Mouse (Mus musculus): ENCODE data around the gene Bicral. TPM values are rescaled to one million over a fixed set of nuclear protein-coding genes. Genes with fewer than 3 reads are reported as not detected.

Gene Bicral
- polyA plus RNA-seq, 1 experiment, result 35.9 TPM

- peak within 1 kb of the TSS; percentile 97 for H3K4me3 ChIP-seq (replicated peaks; ENCODE audit: insufficient read depth, low read depth, low read length)
- TF ChIP-seq POLR2A (IDR thresholded peaks at IDR 0.05; ENCODE audit: borderline replicate concordance, insufficient read depth, low read length), result peak; percentile 97
- TF ChIP-seq CTCF (IDR thresholded peaks at IDR 0.05; ENCODE audit: borderline replicate concordance, insufficient read depth, low read depth, low read length), result no peak; the same call in 1 of the 2 replicates
- H3K27ac ChIP-seq (ENCODE audit: insufficient read depth, low read length), result peak within 1 kb of the TSS; percentile 23; the same call in 1 of the 2 replicates
- under 1% methylated on average over 44 of the region's 44 CpGs for WGBS
- H3K27me3 ChIP-seq (ENCODE audit: control insufficient read depth, insufficient read depth, low read length), result no peaks in the 10 kb centered on the region
- no peaks in the 10 kb centered on the region for H3K4me1 ChIP-seq (ENCODE audit: control insufficient read depth, insufficient read depth, low read length)
- DNase-seq, result peak; percentile 92
These were observed 75.7 kb downstream of the Bicral start, which contains the start of gene Rpl7l1 for GRCm38 (mm10) chr17:46782341-46783221. Gene Rpl7l1, minus strand, starts transcription at chr17:46782672.

- no peaks in the 10 kb centered on the region for H3K27me3 ChIP-seq (ENCODE audit: control insufficient read depth, insufficient read depth, low read length)
- peak overlapping the region; percentile 23; the same call in 1 of the 2 replicates for H3K27ac ChIP-seq (ENCODE audit: insufficient read depth, low read length)
- no peaks in the 10 kb centered on the region for H3K4me1 ChIP-seq (ENCODE audit: control insufficient read depth, insufficient read depth, low read length)
- H3K4me3 ChIP-seq (replicated peaks; ENCODE audit: insufficient read depth, low read depth, low read length), result peak overlapping the region; percentile 97
- no peak for DNase-seq
- TF ChIP-seq CTCF (IDR thresholded peaks at IDR 0.05; ENCODE audit: borderline replicate concordance, insufficient read depth, low read depth, low read length), result no peak
- WGBS, result under 1% methylated on average over 11 of the region's 11 CpGs
These were observed 76.4 kb downstream of the Bicral start for GRCm38 (mm10) chr17:46781876-46782275.

- Histone ChIP-seq H3K4me3 (replicated peaks; ENCODE audit: insufficient read depth, low read depth, low read length) (no peak overlapping the region), H3K27me3 (ENCODE audit: control insufficient read depth, insufficient read depth, low read length) (no peaks in the 10 kb centered on the region), H3K27ac (ENCODE audit: insufficient read depth, low read length) (no peak overlapping the region), H3K4me1 (ENCODE audit: control insufficient read depth, insufficient read depth, low read length) (0 out of 2 replicates have a peak, but pooled peaks cover 3% of the 10 kb centered on the region)
- TF ChIP-seq CTCF (IDR thresholded peaks at IDR 0.05; ENCODE audit: borderline replicate concordance, insufficient read depth, low read depth, low read length) (no peak), POLR2A (IDR thresholded peaks at IDR 0.05; ENCODE audit: borderline replicate concordance, insufficient read depth, low read length) (no peak)
- no peak for DNase-seq
- 66% methylated on average over 3 of the region's 3 CpGs for WGBS
These were observed 82.2 kb downstream of the Bicral start for GRCm38 (mm10) chr17:46776087-46776486.

- TF ChIP-seq CTCF (IDR thresholded peaks at IDR 0.05; ENCODE audit: borderline replicate concordance, insufficient read depth, low read depth, low read length) (no peak), POLR2A (IDR thresholded peaks at IDR 0.05; ENCODE audit: borderline replicate concordance, insufficient read depth, low read length) (no peak)
- no peak overlapping the region for H3K4me3 ChIP-seq (replicated peaks; ENCODE audit: insufficient read depth, low read depth, low read length)
- 93% methylated on average over 9 of the region's 9 CpGs for WGBS
- H3K27me3 ChIP-seq (ENCODE audit: control insufficient read depth, insufficient read depth, low read length), result no peaks in the 10 kb centered on the region
- no peak overlapping the region for H3K27ac ChIP-seq (ENCODE audit: insufficient read depth, low read length)
- DNase-seq, result no peak
- H3K4me1 ChIP-seq (ENCODE audit: control insufficient read depth, insufficient read depth, low read length), result 0 out of 2 replicates have a peak, but pooled peaks cover 3% of the 10 kb centered on the region
These were observed 83.2 kb downstream of the Bicral start for GRCm38 (mm10) chr17:46775070-46775469.

- no peak overlapping the region for H3K27ac ChIP-seq (ENCODE audit: insufficient read depth, low read length)
- WGBS, result 22% methylated on average over 2 of the region's 2 CpGs
These were observed 84.2 kb downstream of the Bicral start for GRCm38 (mm10) chr17:46774131-46774472.

GRCm38 (mm10) chr17:46773278-46774130 lies 84.8 kb downstream of the Bicral start:
- WGBS, result 4% methylated on average over 19 of the region's 20 CpGs
- TF ChIP-seq CTCF (IDR thresholded peaks at IDR 0.05; ENCODE audit: borderline replicate concordance, insufficient read depth, low read depth, low read length), result peak; percentile 25; the same call in 1 of the 2 replicates
- TF ChIP-seq POLR2A (IDR thresholded peaks at IDR 0.05; ENCODE audit: borderline replicate concordance, insufficient read depth, low read length), result no peak
- 0 out of 2 replicates have a peak, but pooled peaks cover 3% of the 10 kb centered on the region for H3K4me1 ChIP-seq (ENCODE audit: control insufficient read depth, insufficient read depth, low read length)
- DNase-seq, result peak in 1 of 2 experiments; percentile 34
- no peak overlapping the region for H3K27ac ChIP-seq (ENCODE audit: insufficient read depth, low read length)
- peak overlapping the region; percentile 73 for H3K4me3 ChIP-seq (replicated peaks; ENCODE audit: insufficient read depth, low read depth, low read length)
- no peaks in the 10 kb centered on the region for H3K27me3 ChIP-seq (ENCODE audit: control insufficient read depth, insufficient read depth, low read length)

More at GRCm38 (mm10) chr17:46774131-46774472, 84.2 kb downstream of the Bicral start:
- 0 out of 2 replicates have a peak, but pooled peaks cover 3% of the 10 kb centered on the region for H3K4me1 ChIP-seq (ENCODE audit: control insufficient read depth, insufficient read depth, low read length)
- H3K4me3 ChIP-seq (replicated peaks; ENCODE audit: insufficient read depth, low read depth, low read length), result no peak overlapping the region
- TF ChIP-seq POLR2A (IDR thresholded peaks at IDR 0.05; ENCODE audit: borderline replicate concordance, insufficient read depth, low read length), result no peak
- no peak for TF ChIP-seq CTCF (IDR thresholded peaks at IDR 0.05; ENCODE audit: borderline replicate concordance, insufficient read depth, low read depth, low read length)
- no peak for DNase-seq
- no peaks in the 10 kb centered on the region for H3K27me3 ChIP-seq (ENCODE audit: control insufficient read depth, insufficient read depth, low read length)

All from cerebellum, adult 2 months (tissue).